Mouse (Mus musculus) MEL (cell line): ENCODE measurements around the gene Med16. TPM values are rescaled to one million over a fixed set of nuclear protein-coding genes. Genes with fewer than 3 reads are reported as not detected.
A peak's percentile ranks its signal among the peaks of the same experiment; 100 is the strongest.

Experiments used
- DNase-seq: peaks from one replicate; pipeline ENCODE4 v3.0.0; 2011; ENCODE audit warnings: low read depth, low spot score
- H3K27ac ChIP-seq: 2 replicates; pipeline ENCODE4 v1.5.1; 2012; ENCODE audit warnings: low read depth, mild to moderate bottlenecking, control low read depth, low read length, moderate library complexity; ENCODE audit not compliant: control insufficient read depth
- H3K27me3 ChIP-seq, 2 experiments: fragments of 150-350 bp in 1 of 2; sonication (generic) in 1 of 2; 2 replicates each; pipeline ENCODE4 v1.6.1; 2012; ENCODE audit warnings: low read length in 2 of 2, mild to moderate bottlenecking in 2 of 2, improper control_type of control experiment in 1 of 2, moderate library complexity in 1 of 2; ENCODE audit not compliant: insufficient read depth in 2 of 2, control insufficient read depth in 1 of 2
- H3K36me3 ChIP-seq, 2 experiments: 2 replicates each; pipeline ENCODE4 v1.6.1; 2012 to 2014; ENCODE audit warnings: low read length in 2 of 2, improper control_type of control experiment in 1 of 2, inconsistent platforms in 1 of 2, mild to moderate bottlenecking in 1 of 2; ENCODE audit not compliant: insufficient read depth in 2 of 2, control insufficient read depth in 1 of 2
- H3K4me1 ChIP-seq, 2 experiments: fragments of 150-350 bp in 1 of 2; sonication (generic) in 1 of 2; 2 replicates each; pipeline ENCODE4 v1.6.1; 2012; ENCODE audit warnings: low read length in 2 of 2, improper control_type of control experiment in 1 of 2, mild to moderate bottlenecking in 1 of 2; ENCODE audit not compliant: insufficient read depth in 2 of 2, control insufficient read depth in 1 of 2
- H3K4me3 ChIP-seq, 2 experiments: fragments of 150-350 bp in 1 of 2; sonication (generic) in 1 of 2; 2 replicates each; pipeline ENCODE4 v1.5.1; 2012; ENCODE audit warnings: low read depth in 2 of 2, low read length in 2 of 2, mild to moderate bottlenecking in 2 of 2, moderate library complexity in 2 of 2, control low read depth in 1 of 2, improper control_type of control experiment in 1 of 2; ENCODE audit not compliant: control insufficient read depth in 1 of 2, insufficient read depth in 1 of 2
- H3K79me2 ChIP-seq: 2 replicates; pipeline ENCODE4 v1.6.1; 2012; ENCODE audit warnings: mild to moderate bottlenecking, low read length, moderate library complexity; ENCODE audit not compliant: control insufficient read depth, poor library complexity, insufficient read depth
- H3K9ac ChIP-seq: 2 replicates; pipeline ENCODE4 v1.6.1; 2012; ENCODE audit warnings: low read depth, mild to moderate bottlenecking, control low read depth, low read length, moderate library complexity; ENCODE audit not compliant: control insufficient read depth, poor library complexity, severe bottlenecking
- H3K9me3 ChIP-seq: fragments of 150-350 bp; sonication (generic); replicated peaks from 2 replicates; pipeline ENCODE4 v1.6.1; 2012; ENCODE audit warnings: mild to moderate bottlenecking, low read length, improper control_type of control experiment, moderate library complexity; ENCODE audit not compliant: insufficient read depth
- CHD1 ChIP-seq: IDR thresholded peaks from 2 replicates; pipeline ENCODE4 v1.6.1; 2012; ENCODE audit warnings: low read depth, mild to moderate bottlenecking, inconsistent platforms, low read length, improper control_type of control experiment
- CTCF ChIP-seq, 3 experiments: IDR thresholded peaks in 2 of 3; conservative IDR thresholded peaks in 1 of 3; 2 replicates each; pipeline ENCODE4 v1.5.1; 2011 to 2012; ENCODE audit warnings: low read length in 3 of 3, low read depth in 2 of 3, mild to moderate bottlenecking in 2 of 3, improper control_type of control experiment in 1 of 3, inconsistent platforms in 1 of 3, mixed read lengths in 1 of 3, moderate library complexity in 1 of 3; ENCODE audit not compliant: control insufficient read depth in 1 of 3, insufficient read depth in 1 of 3, poor library complexity in 1 of 3, severe bottlenecking in 1 of 3
- E2F4 ChIP-seq: IDR thresholded peaks from 2 replicates; pipeline ENCODE4 v1.6.1; 2011; ENCODE audit warnings: low read depth, low read length, improper control_type of control experiment, borderline replicate concordance
- ELF1 ChIP-seq: IDR thresholded peaks from 2 replicates; pipeline ENCODE4 v1.6.1; 2014; ENCODE audit warnings: low read depth, mild to moderate bottlenecking, inconsistent platforms, low read length, improper control_type of control experiment, moderate library complexity
- EP300 ChIP-seq, 2 experiments: IDR thresholded peaks; 2 replicates each; pipeline ENCODE4 v1.6.1; 2011; ENCODE audit warnings: improper control_type of control experiment in 2 of 2, low read length in 2 of 2, low read depth in 1 of 2, mild to moderate bottlenecking in 1 of 2
- ETS1 ChIP-seq: IDR thresholded peaks from 2 replicates; pipeline ENCODE4 v1.6.1; 2012; ENCODE audit warnings: low read depth, mild to moderate bottlenecking, inconsistent platforms, low read length, improper control_type of control experiment, moderate library complexity
- GABPA ChIP-seq: IDR thresholded peaks from 2 replicates; pipeline ENCODE4 v1.6.1; 2012; ENCODE audit warnings: low read depth, mild to moderate bottlenecking, inconsistent platforms, low read length, improper control_type of control experiment, moderate library complexity
- GATA1 ChIP-seq: IDR thresholded peaks from 2 replicates; pipeline ENCODE4 v1.6.1; 2011; ENCODE audit warnings: low read depth, low read length, improper control_type of control experiment
- HCFC1 ChIP-seq: IDR thresholded peaks from 2 replicates; pipeline ENCODE4 v1.6.1; 2012; ENCODE audit warnings: low read depth, mild to moderate bottlenecking, inconsistent platforms, low read length, improper control_type of control experiment, moderate library complexity
- MAFK ChIP-seq: IDR thresholded peaks from 2 replicates; pipeline ENCODE4 v1.6.1; 2011; ENCODE audit warnings: low read depth, mild to moderate bottlenecking, low read length, improper control_type of control experiment, borderline replicate concordance
- MAX ChIP-seq: IDR thresholded peaks from 2 replicates; pipeline ENCODE4 v1.6.1; 2011; ENCODE audit warnings: low read length, improper control_type of control experiment
- MAZ ChIP-seq: IDR thresholded peaks from 2 replicates; pipeline ENCODE4 v1.6.1; 2012; ENCODE audit warnings: low read depth, mild to moderate bottlenecking, inconsistent platforms, low read length, improper control_type of control experiment
- MXI1 ChIP-seq: IDR thresholded peaks from 2 replicates; pipeline ENCODE4 v1.6.1; 2011; ENCODE audit warnings: mild to moderate bottlenecking, low read depth, low read length, improper control_type of control experiment
- MYB ChIP-seq: IDR thresholded peaks from 2 replicates; pipeline ENCODE4 v1.6.1; 2011; ENCODE audit warnings: mild to moderate bottlenecking, low read depth, low read length, improper control_type of control experiment
- MYC ChIP-seq: IDR thresholded peaks from 2 replicates; pipeline ENCODE4 v1.6.1; 2011; ENCODE audit warnings: low read depth, mild to moderate bottlenecking, low read length, improper control_type of control experiment, moderate library complexity
- NELFE ChIP-seq: IDR thresholded peaks from 2 replicates; pipeline ENCODE4 v1.6.1; 2011; ENCODE audit warnings: low read depth, low read length, improper control_type of control experiment
- NRF1 ChIP-seq: IDR thresholded peaks from 2 replicates; pipeline ENCODE4 v1.6.1; 2014; ENCODE audit warnings: low read depth, mild to moderate bottlenecking, inconsistent platforms, low read length, improper control_type of control experiment, moderate library complexity; ENCODE audit not compliant: poor library complexity, insufficient read depth, severe bottlenecking
- POLR2A ChIP-seq, 2 experiments: IDR thresholded peaks; 2 replicates each; pipeline ENCODE4 v1.6.1; 2011 to 2012; ENCODE audit warnings: low read length in 2 of 2, mild to moderate bottlenecking in 2 of 2, control low read depth in 1 of 2, improper control_type of control experiment in 1 of 2, low read depth in 1 of 2, moderate library complexity in 1 of 2; ENCODE audit not compliant: control insufficient read depth in 1 of 2, insufficient read depth in 1 of 2, poor library complexity in 1 of 2
- POLR2AphosphoS2 ChIP-seq: IDR thresholded peaks from 2 replicates; pipeline ENCODE4 v1.6.1; 2011; ENCODE audit warnings: low read length, improper control_type of control experiment
- POLR2AphosphoS5 ChIP-seq: IDR thresholded peaks from 2 replicates; pipeline ENCODE4 v1.6.1; 2012; ENCODE audit warnings: low read depth, borderline replicate concordance, mild to moderate bottlenecking, inconsistent platforms, low read length, moderate library complexity, mixed read lengths
- RAD21 ChIP-seq: IDR thresholded peaks from 2 replicates; pipeline ENCODE4 v1.6.1; 2011; ENCODE audit warnings: mild to moderate bottlenecking, low read depth, low read length, improper control_type of control experiment
- RCOR1 ChIP-seq: IDR thresholded peaks from 2 replicates; pipeline ENCODE4 v1.6.1; 2012; ENCODE audit warnings: low read depth, mild to moderate bottlenecking, inconsistent platforms, low read length, improper control_type of control experiment
- SIN3A ChIP-seq: IDR thresholded peaks from 2 replicates; pipeline ENCODE4 v1.6.1; 2012; ENCODE audit warnings: low read length, improper control_type of control experiment, inconsistent platforms
- SMC3 ChIP-seq: IDR thresholded peaks from 2 replicates; pipeline ENCODE4 v1.6.1; 2011; ENCODE audit warnings: low read depth, low read length, improper control_type of control experiment
- TAL1 ChIP-seq: IDR thresholded peaks from 2 replicates; pipeline ENCODE4 v1.6.1; 2012; ENCODE audit warnings: mild to moderate bottlenecking, inconsistent platforms, low read length, moderate library complexity, mixed read lengths
- TBP ChIP-seq: IDR thresholded peaks from 2 replicates; pipeline ENCODE4 v1.8.0; 2011; ENCODE audit warnings: low read depth, low read length, improper control_type of control experiment
- TCF12 ChIP-seq: IDR thresholded peaks from 2 replicates; pipeline ENCODE4 v1.6.1; 2014; ENCODE audit warnings: low read depth, mild to moderate bottlenecking, inconsistent platforms, low read length, improper control_type of control experiment, moderate library complexity
- UBTF ChIP-seq: IDR thresholded peaks from 2 replicates; pipeline ENCODE4 v1.6.1; 2012; ENCODE audit warnings: low read depth, mild to moderate bottlenecking, inconsistent platforms, low read length, improper control_type of control experiment, moderate library complexity, borderline replicate concordance; ENCODE audit not compliant: insufficient read depth
- USF2 ChIP-seq, 2 experiments: IDR thresholded peaks; 2 replicates each; pipeline ENCODE4 v1.6.1; 2011 to 2012; ENCODE audit warnings: improper control_type of control experiment in 2 of 2, low read length in 2 of 2, borderline replicate concordance in 1 of 2, inconsistent platforms in 1 of 2, low read depth in 1 of 2, mild to moderate bottlenecking in 1 of 2; ENCODE audit not compliant: insufficient read depth in 1 of 2
- ZC3H11A ChIP-seq: IDR thresholded peaks from 2 replicates; pipeline ENCODE4 v1.6.1; 2012; ENCODE audit warnings: low read depth, mild to moderate bottlenecking, inconsistent platforms, low read length, improper control_type of control experiment
- ZMIZ1 ChIP-seq: IDR thresholded peaks from 2 replicates; pipeline ENCODE4 v1.6.1; 2012; ENCODE audit warnings: low read depth, mild to moderate bottlenecking, inconsistent platforms, low read length, improper control_type of control experiment, moderate library complexity
- ZNF384 ChIP-seq: IDR thresholded peaks from 2 replicates; pipeline ENCODE4 v1.6.1; 2012; ENCODE audit warnings: low read depth, mild to moderate bottlenecking, inconsistent platforms, low read length, improper control_type of control experiment
- polyA plus RNA-seq, 2 experiments: library from polyadenylated mRNA; stranded (reverse) in 1 of 2; unstranded in 1 of 2; fragments of >175 nt in 1 of 2; fragments of >200 nt in 1 of 2; gene quantifications; 2 replicates each; pipeline versions ENCODE4 v1.2.1 to v1.2.4; 2012; ENCODE audit warnings: low replicate concordance in 2 of 2, low read depth in 1 of 2; ENCODE audit not compliant: insufficient read length in 2 of 2, insufficient read depth in 1 of 2, missing spikeins in 1 of 2
- total RNA-seq: library from RNA; depleted of rRNA; stranded (reverse); fragments of 300-350 nt; gene quantifications from 2 replicates; pipeline ENCODE4 v1.2.3, GENCODE M21; 2012

Med16 gene
- total and polyA plus RNA-seq, 3 experiments: 17.3 to 41.2 TPM; not detected in 1

GRCm38 (mm10) chr10:79908167-79909091, at the start of gene Med16 (continued):
- TF ChIP-seq ELF1 (no peak; the same call in 1 of the 2 replicates), GATA1 (no peak), USF2 (IDR thresholded peaks at IDR 0.05; ENCODE audit: borderline replicate concordance in 1 of 2, insufficient read depth in 1 of 2, low read depth in 1 of 2, low read length in 2 of 2) (no peak), RAD21 (no peak), NELFE (peak; percentile 53; the same call in 1 of the 2 replicates)

GRCm38 (mm10) chr10:79958140-79958816, 49.6 kb upstream of the Med16 start:
- Histone ChIP-seq H3K27me3 (no peaks in the 10 kb centered on the region), H3K36me3 (peaks cover 2 to 8% of the 10 kb centered on the region in 2 experiments; a peak in 1 of 4 replicates), H3K4me3 (peak overlapping the region in 1 of 2 experiments; percentile 26; a peak in 1 of 4 replicates), H3K9me3 (no peaks in the 10 kb centered on the region), H3K4me1 (peaks cover 0 to 12% of the 10 kb centered on the region in 2 experiments; a peak in 3 of 4 replicates), H3K9ac (0 out of 2 replicates have a peak overlapping the region, but pooled peaks have one; percentile 30), H3K79me2 (peaks cover 11% of the 10 kb centered on the region), H3K27ac (no peak overlapping the region)
- DNase-seq: peak; percentile 79
- TF ChIP-seq UBTF (no peak), SMC3 (peak; percentile 87), USF2 (IDR thresholded peaks at IDR 0.05; ENCODE audit: borderline replicate concordance in 1 of 2, insufficient read depth in 1 of 2, low read depth in 1 of 2, low read length in 2 of 2) (no peak), POLR2AphosphoS2 (no peak), TBP (no peak), NRF1 (no peak), HCFC1 (no peak), POLR2AphosphoS5 (no peak), EP300 (IDR thresholded peaks at IDR 0.05; ENCODE audit: low read depth in 1 of 2, low read length in 2 of 2) (no peak), ZNF384 (no peak), GABPA (no peak), TAL1 (no peak), ETS1 (no peak), E2F4 (no peak), POLR2A (IDR thresholded peaks at IDR 0.05; ENCODE audit: control insufficient read depth in 1 of 2, insufficient read depth in 1 of 2, low read depth in 1 of 2, low read length in 2 of 2, poor library complexity in 1 of 2) (no peak), ZMIZ1 (no peak), CHD1 (no peak), SIN3A (peak; percentile 43; the same call in 1 of the 2 replicates), MAFK (no peak), TCF12 (no peak), RCOR1 (no peak), CTCF (IDR thresholded peaks at IDR 0.05 in 2 of 3, conservative IDR thresholded peaks at IDR 0.05 in 1 of 3; ENCODE audit: control insufficient read depth in 1 of 3, insufficient read depth in 1 of 3, low read depth in 2 of 3, low read length in 3 of 3, poor library complexity in 1 of 3, severe bottlenecking in 1 of 3) (peak; percentile 89 to 96 (median 95)), MXI1 (no peak; the same call in 1 of the 2 replicates), NELFE (no peak), ZC3H11A (peak; percentile 81), MAZ (no peak), MYB (no peak), MAX (no peak), MYC (no peak)
